Mouse (Mus musculus): ENCODE results near the gene Abcd3.

GRCm38 (mm10) chr3:121722971-121723844 is 91.9 kb downstream of the Abcd3 start, which contains the start of gene F3:
- TF ChIP-seq CTCF (IDR thresholded peaks at IDR 0.05; ENCODE audit: extremely low read depth, insufficient read depth, low read length): 0 out of 2 replicates have a peak, but pooled peaks have one; percentile 14
- 0 out of 2 replicates have a peak, but pooled peaks have one; percentile 31 for TF ChIP-seq POLR2A (IDR thresholded peaks at IDR 0.05; ENCODE audit: extremely low read depth, insufficient read depth, low read length)

Data from cortical plate, adult 2 months (tissue).